Mouse (Mus musculus): Measurements from ENCODE around the gene Nbea.

- TF ChIP-seq CTCF (conservative IDR thresholded peaks at IDR 0.05; ENCODE audit: low read length), result no peak
- TF ChIP-seq POU5F1 (IDR thresholded peaks at IDR 0.05; ENCODE audit: borderline replicate concordance, low read length), result no peak
These were observed 256.2 kb downstream of the Nbea start for GRCm38 (mm10) chr3:55927343-55927742.

Data from E14TG2a.4 (cell line).